Mouse (Mus musculus): Measurements from ENCODE around the gene Ptprt.
A peak's percentile ranks its signal among the peaks of the same experiment; 100 is the strongest.
"Not testable (repeated sequence)": the region's sequence is repeated elsewhere in the genome, so short reads cannot be mapped to it uniquely, and the experiment has no call there.

Gene Ptprt

GRCm38 (mm10) chr2:162217896-162218295 lies 443.1 kb downstream of the Ptprt start:
- DNase-seq (ENCODE audit: low spot score in 2 of 2) = no peak

GRCm38 (mm10) chr2:162212397-162212796 lies 448.6 kb downstream of the Ptprt start:
- no peak for DNase-seq (ENCODE audit: low spot score in 2 of 2)

GRCm38 (mm10) chr2:162210564-162210963 lies 450.4 kb downstream of the Ptprt start:
- no peak for DNase-seq (ENCODE audit: low spot score in 2 of 2)

- no peak for DNase-seq (ENCODE audit: low spot score in 2 of 2)
Measured at GRCm38 (mm10) chr2:162197316-162197715, 463.6 kb downstream of the Ptprt start.

GRCm38 (mm10) chr2:162182621-162183475 lies 478.1 kb downstream of the Ptprt start:
- DNase-seq (ENCODE audit: low spot score in 2 of 2) = no peak

GRCm38 (mm10) chr2:162181826-162182225 lies 479.1 kb downstream of the Ptprt start:
- DNase-seq (ENCODE audit: low spot score in 2 of 2) = no peak

GRCm38 (mm10) chr2:162172529-162172928 lies 488.4 kb downstream of the Ptprt start:
- no peak for DNase-seq (ENCODE audit: low spot score in 2 of 2)

- no peak for DNase-seq (ENCODE audit: low spot score in 2 of 2)
Measured at GRCm38 (mm10) chr2:162141845-162142411, 519.0 kb downstream of the Ptprt start.

- DNase-seq (ENCODE audit: low spot score in 2 of 2) = not testable (repeated sequence)
Measured at GRCm38 (mm10) chr2:162136176-162136575, 524.8 kb downstream of the Ptprt start.

- no peak for DNase-seq (ENCODE audit: low spot score in 2 of 2)
Measured at GRCm38 (mm10) chr2:162131607-162132304, 529.2 kb downstream of the Ptprt start.

- no peak for DNase-seq (ENCODE audit: low spot score in 2 of 2)
Measured at GRCm38 (mm10) chr2:162129896-162130295, 531.1 kb downstream of the Ptprt start.

- no peak for DNase-seq (ENCODE audit: low spot score in 2 of 2)
Measured at GRCm38 (mm10) chr2:162118041-162118440, 542.9 kb downstream of the Ptprt start.

GRCm38 (mm10) chr2:162082391-162082790 lies 578.6 kb downstream of the Ptprt start:
- DNase-seq (ENCODE audit: low spot score in 2 of 2) = no peak

- DNase-seq (ENCODE audit: low spot score in 2 of 2) = no peak
Measured at GRCm38 (mm10) chr2:162080717-162081398, 580.1 kb downstream of the Ptprt start.

GRCm38 (mm10) chr2:162078571-162079280 lies 582.2 kb downstream of the Ptprt start:
- no peak for DNase-seq (ENCODE audit: low spot score in 2 of 2)

- no peak for DNase-seq (ENCODE audit: low spot score in 2 of 2)
Measured at GRCm38 (mm10) chr2:162052816-162053215, 608.1 kb downstream of the Ptprt start.

- peak in 1 of 2 experiments; percentile 41 for DNase-seq (ENCODE audit: low spot score in 2 of 2)
Measured at GRCm38 (mm10) chr2:162050198-162050597, 610.7 kb downstream of the Ptprt start.

- DNase-seq (ENCODE audit: low spot score in 2 of 2) = peak in 1 of 2 experiments; percentile 53
Measured at GRCm38 (mm10) chr2:162035615-162036014, 625.3 kb downstream of the Ptprt start.

- no peak for DNase-seq (ENCODE audit: low spot score in 2 of 2)
Measured at GRCm38 (mm10) chr2:162031636-162032035, 629.3 kb downstream of the Ptprt start.

- no peak for DNase-seq (ENCODE audit: low spot score in 2 of 2)
Measured at GRCm38 (mm10) chr2:162001016-162001415, 659.9 kb downstream of the Ptprt start.

- DNase-seq (ENCODE audit: low spot score in 2 of 2) = no peak
Measured at GRCm38 (mm10) chr2:161982311-161982710, 678.6 kb downstream of the Ptprt start.
